Mouse (Mus musculus) T-helper 17 cell (primary cell): ENCODE measurements at regions not wholly inside any gene's neighbourhood (a gene's known extent, or its start where the extent isn't known, plus 50 kb on each side); places are given as distances from the start of the nearest gene placed in this dataset.

Experiments used
- in situ Hi-C, 2 experiments: fragments of 300-600 bp; cut with MboI, MseI; formaldehyde crosslinking; loops; 1 replicate in 1 of 2; 2 replicates in 1 of 2; pipeline ENCODE4 v1.15.1; 2025; ENCODE audit warnings: high pct_unique_total_duplicates in 2 of 2

GRCm38 (mm10) chr1:77943101-77943500 lies 253.8 kb downstream of the Pax3 start:
- in situ Hi-C loops, result no loop called here

- in situ Hi-C loops, result no loop called here
These were observed 263.7 kb downstream of the Pax3 start for GRCm38 (mm10) chr1:77933095-77933766.

DNA sequence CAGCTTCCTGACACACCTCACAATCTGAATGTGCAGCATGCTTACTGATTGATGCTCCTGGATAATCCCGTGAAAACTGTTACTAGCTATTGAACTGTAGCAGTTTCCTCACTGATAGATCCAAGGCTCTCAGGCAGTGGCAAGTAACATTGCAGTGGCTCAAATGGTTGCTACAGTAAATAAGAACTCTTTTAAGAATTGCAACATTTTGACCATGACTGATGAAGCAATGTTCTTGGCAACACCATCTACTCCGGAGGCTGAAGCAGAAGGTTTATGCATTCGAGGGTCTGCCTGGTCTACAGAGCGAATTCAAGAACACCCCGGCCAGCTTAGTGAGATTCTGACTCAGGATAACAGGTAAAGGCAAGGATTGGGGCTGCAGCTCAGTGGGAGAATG lies 264.7 kb downstream of the Pax3 start:
- in situ Hi-C loops, result no loop called here

- in situ Hi-C loops, result no loop called here
These were observed 266.3 kb downstream of the Pax3 start for GRCm38 (mm10) chr1:77930661-77931060.

DNA sequence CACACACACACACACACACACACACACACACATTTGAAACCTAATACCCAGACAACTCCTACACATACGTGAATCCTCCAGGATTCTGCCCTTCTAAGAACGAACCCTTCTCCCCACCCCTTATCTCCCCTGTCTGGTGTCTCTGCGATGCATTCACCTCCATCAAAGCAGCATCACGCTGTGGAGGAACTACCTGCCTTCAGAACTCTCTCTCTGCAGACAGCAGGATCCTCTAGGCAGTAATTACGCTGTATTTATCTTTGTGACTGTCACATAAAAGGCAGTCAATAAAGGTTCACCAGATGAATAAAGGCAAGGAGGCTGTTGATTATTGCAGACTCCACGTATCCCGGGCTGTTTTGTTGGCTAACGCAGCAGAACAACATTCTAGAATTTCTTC lies 267.4 kb downstream of the Pax3 start:
- in situ Hi-C loops, result no loop called here

DNA sequence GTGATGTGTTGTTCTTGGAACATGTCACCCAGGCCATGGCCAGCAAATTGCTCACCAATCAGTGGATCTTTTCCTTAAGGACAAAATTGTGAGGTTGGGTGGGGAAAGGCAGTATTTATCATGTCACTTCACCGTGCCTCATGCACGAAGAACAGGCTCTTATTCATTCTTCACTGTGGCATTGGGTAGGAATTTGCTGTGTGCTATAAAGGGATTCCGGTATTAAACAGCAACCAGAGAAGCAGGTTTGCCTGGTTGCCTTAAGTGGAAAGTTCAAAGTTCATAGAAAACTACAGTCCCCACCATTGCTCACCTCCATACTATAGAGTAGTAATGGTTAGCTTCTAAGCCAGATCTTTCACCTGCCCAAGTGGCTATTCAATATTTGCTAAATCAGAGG lies 270.8 kb downstream of the Pax3 start:
- in situ Hi-C loops, result no loop called here

DNA sequence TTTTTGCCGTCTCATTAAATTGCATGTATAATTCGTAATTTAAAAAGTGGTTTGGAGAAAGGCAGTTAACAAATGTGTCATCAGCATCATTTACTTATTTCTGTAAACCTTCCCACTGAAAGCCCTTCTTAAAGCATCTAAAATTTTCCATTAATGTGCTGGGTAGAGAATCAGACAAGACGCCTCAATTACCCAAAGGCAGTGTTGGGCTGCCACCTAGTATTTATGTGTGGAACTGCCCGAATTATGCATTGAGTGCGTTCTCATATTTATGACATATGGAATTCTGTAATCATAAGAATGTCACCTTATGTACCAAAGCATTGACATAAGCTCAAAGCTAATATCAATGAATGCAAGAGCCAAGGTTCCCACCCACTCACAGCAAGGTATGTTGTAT lies 300.7 kb downstream of the Pax3 start:
- in situ Hi-C loops, result no loop called here

DNA sequence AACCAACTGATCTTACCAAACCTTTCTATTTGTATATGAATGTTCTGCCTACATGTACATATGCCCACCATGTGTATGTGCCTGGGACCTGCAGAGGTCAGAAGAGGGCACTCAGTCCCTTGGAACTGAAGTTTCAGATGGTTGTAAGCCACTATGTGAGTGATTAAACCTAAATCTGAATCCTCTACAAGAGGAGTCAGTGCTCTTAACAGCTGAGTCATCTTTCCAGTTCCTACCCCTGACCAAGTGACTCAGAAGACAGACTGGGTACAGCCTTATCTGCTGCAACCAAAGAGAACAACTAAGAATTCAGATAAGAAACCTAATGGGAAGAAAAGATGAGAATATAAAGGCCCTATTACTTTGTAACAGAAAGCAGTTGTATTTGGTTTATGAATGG lies 317.9 kb downstream of the Pax3 start:
- in situ Hi-C loops, result no loop called here

DNA sequence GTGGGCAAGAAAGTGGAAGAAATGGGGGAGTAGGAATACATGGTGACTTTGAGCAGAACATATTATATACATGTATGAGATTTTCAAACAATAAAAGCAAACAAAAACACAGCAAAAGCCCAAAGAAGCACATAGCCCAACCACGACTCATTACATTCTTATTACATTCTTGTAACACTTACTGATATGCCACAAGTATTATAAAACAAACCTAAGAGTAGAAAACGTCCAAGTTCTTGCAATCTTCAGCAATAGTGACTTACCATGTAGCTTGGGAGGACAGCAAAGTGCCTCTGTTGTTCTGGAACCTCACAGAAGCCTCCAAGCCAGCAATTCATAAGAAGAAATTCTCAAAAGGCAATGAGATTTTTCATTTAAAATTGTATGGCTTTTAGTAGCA lies 326.8 kb downstream of the Pax3 start:
- in situ Hi-C loops, result no loop called here

GRCm38 (mm10) chr1:77869174-77869573 lies 327.8 kb downstream of the Pax3 start:
- in situ Hi-C loops, result loop anchor here in 1 of 2 experiments (10.0 kb wide), 1 partner anchor 906 kb away; no protein-coding TSS in a partner anchor

DNA sequence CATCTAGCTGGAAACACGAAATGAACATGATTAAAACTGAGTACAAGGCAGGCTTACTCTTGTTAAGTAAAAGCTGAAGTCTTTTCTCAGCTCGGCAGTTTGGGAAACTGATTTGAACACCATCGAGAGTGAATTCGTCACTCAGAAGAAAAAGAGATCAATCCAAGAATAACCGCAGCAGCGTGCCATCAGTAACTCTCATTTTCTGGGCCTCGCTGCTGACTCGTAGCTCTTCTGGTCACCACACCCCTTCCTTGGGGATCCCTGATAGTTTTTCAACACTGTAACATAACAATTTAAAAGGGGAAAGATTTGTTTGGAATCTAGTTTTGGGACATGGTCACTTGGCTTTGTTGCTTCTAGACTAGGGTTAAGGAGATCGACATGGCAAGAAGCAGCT lies 337.0 kb downstream of the Pax3 start:
- in situ Hi-C loops, result loop anchor here in 1 of 2 experiments (10.0 kb wide), 1 partner anchor 915 kb away; no protein-coding TSS in a partner anchor

- in situ Hi-C loops, result no loop called here
These were observed 339.5 kb upstream of the Epha4 start for GRCm38 (mm10) chr1:77854366-77854765.

- in situ Hi-C loops, result no loop called here
These were observed 333.1 kb upstream of the Epha4 start for GRCm38 (mm10) chr1:77847766-77848615.

DNA sequence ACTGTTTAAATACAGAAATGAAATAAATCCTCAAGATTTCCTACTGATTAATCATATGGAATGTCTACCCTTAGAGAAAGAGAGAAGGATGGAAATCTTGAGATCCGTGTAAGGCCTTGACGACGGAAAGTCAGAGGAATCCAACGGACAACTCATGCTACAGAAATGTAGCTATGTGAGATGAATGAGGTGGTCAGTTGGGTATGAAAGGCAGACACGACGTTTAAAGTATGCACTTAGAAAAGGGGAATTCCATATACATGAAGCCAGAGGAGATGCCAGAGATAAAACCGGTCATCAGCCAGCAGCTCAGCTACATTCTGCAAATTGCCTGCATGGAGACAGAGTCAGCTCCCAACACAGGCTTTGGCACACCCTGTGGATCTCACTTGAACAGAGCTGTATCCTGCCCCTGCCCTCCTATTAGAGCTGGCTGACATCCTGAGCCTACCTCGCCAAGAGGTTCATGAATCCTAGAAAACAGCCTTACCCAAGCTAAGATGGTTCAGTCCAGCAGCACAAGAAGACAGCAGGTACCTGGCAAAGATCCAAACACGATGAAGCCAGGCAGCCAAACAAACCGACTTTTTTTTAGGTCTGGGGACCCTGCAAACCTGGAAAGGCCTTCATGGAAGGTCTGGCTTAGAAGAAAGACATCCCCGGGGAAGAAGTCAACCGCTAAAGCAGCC lies 331.3 kb upstream of the Epha4 start:
- in situ Hi-C loops, result no loop called here

DNA sequence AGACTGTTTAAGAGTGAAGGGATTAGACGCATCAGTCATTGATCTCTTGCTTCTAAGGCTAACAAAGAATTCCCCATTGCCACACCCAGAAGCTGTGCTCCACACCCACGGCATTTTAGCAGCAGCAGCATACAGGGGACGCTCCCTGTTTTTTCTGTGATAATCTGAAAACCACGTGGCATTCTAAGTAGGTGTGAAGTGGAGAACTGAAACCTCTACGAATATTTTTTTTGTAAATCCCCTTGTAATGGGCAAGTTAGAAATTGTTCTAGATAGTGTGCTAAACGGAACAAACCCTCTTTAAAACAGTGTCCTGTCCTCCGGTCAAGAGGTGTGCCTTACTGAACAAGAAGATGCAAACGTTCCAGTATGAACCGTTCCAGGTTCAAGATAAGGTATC lies 325.8 kb upstream of the Epha4 start:
- in situ Hi-C loops, result no loop called here

DNA sequence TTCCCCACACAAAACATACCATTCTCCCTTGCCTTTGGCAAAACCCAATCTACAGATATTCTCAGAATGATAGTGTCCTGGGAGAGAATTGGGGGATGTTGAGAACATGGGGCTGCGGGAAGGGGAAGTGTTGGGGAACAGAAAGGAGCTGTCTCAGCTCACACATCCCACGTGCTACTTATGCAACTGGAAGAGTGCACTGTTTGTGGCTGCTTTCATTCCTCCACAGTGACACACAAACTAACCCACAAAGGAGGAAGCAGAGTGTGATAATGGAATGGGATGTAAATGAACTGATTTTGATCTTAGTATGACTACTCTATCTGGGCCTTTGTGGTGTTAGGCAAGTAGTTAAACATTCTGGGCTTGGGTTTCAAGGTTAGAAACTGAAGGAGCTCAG lies 317.3 kb upstream of the Epha4 start:
- in situ Hi-C loops, result no loop called here

DNA sequence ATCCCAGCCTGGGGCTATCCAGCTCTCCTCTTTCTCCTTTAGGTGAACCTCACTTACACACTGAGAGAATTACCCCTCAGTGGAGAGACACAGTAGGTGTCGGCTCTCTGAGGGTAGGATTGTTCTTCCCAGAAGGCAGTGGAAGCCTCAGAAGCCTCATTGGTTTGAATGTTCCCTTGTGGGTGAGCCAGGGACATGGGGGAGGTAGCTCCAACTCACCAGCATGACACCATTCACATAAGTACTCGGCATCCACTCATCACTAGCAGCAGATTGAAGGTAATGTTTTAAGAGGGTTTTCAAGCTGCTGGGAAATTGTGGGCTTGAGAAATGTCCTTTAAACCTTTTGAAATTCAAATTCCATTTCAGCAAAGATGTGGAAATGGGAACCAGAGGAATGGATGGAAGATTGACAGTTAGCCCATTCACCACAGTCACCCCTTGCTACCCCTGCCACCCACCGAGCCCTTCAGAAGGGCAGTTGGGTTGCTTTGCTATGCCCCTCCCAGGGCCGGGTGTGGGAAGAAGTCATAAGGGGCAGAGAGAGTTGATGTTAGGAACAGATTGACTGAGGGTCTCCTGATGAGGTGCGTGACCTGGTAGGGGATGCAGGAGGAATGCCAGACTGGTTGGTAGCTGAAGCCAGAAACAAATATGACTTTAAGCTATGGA lies 310.0 kb upstream of the Epha4 start:
- in situ Hi-C loops, result no loop called here

DNA sequence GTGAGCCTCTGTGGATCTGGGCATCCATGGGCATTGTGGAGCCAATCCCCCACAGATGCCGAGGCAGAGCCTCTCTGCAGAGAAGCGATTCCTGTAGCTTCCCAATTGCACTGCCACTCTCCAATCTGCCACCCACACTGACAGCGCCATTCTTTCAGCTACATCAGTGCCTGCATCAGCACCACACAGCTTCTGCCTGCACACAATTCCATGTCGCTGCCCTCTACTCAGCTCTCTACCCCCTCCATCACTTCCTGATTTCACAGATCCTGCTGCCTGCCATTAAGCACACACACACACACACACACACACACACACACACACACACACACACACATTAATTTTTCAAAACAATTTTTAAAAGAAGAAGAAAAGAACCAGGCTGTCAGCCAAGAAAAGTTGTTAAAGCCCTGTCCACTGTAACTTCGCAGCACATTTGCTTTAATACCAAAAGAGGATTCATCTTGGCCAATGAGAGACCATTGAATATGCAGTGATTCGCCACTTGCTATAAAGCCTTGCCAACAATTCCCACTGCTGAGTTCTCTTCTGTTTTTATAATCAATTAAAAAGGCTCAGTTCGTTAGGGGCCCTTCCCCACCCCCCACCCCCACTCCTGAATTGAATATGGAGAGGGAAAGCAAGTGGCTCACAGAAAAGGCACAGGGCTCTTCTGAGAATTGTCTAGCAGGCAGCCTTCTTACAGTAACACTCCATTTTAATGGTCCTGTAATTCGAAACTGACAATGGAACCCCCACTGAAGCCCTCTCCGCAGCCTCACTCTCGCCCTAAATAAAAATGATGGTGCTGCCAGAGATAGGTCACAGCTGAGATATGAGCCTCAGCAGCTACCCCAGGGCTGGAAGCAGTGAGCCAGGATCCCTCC lies 309.2 kb upstream of the Epha4 start:
- in situ Hi-C loops, result no loop called here

- in situ Hi-C loops, result no loop called here
These were observed 305.2 kb upstream of the Epha4 start for GRCm38 (mm10) chr1:77820101-77820500.

DNA sequence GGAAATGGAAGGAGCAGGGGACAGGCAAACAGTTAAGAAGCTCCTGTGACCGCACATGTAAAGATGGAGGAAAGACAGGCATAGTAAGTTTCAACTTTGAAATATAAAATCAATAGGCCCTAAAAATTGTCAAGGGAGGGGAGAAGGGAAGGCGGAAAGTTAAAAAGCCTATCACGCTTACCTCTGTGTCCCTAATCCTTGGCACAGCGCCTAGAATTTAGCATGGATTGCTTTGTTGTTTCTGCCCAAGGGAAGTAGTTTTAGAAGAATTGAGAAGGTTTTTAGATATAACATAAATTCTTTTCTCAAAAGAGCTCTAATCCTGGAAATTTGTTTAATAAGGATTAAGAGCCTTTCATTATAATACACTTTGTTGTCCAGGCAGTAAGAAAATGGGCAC lies 300.6 kb upstream of the Epha4 start:
- in situ Hi-C loops, result no loop called here

DNA sequence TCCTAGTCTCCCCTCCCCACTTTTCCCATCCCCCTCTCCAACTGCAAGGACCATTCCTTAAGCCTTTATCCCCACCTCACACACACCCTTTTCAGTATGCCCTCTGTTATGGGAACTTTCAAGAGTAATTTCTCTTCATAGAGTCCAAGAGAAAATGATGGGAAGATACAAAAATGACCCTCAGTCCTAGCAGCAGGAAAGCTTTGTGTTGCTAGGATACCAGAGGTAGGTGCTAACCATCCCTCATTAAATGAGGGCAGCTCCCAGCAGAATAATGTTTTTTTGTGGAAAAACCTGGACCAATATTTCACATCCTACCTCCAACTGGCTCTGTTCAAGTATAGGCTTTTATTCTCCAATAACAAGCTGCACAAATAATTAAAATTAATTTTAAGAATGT lies 296.7 kb upstream of the Epha4 start:
- in situ Hi-C loops, result no loop called here
